9 mouse cellular contexts compared by ENCODE assay signal in genomic region chr12:111165146-111165812, GRCm38 (mm10). TPM values are rescaled to one million over a fixed set of nuclear protein-coding genes. Genes with fewer than 3 reads are reported as not detected.
DNase-seq lines count a peak whose midpoint lies in the region; ATAC-seq and TF ChIP-seq lines count a peak whose summit lies in the region.
"Had no signal": no experiment of that assay in that cellular context is flagged by ENCODE, and none has a peak within 500 bp of the region (broad histone marks: within the 10 kb centered on the region; RNA-seq: fewer than 3 reads in every experiment).

No protein-coding gene starts in this region.

- DNase-seq in 3134 (ENCODE audit: extremely low read depth, insufficient read length, low spot score) (peak; percentile 31), ES-CJ7 (ENCODE audit: low read depth, low spot score) (peak; percentile 63)
- DNase-seq in heart, embryonic 10.5 days (ENCODE audit: low spot score) = no peak
- DNase-seq in lung, postnatal 0 days (ENCODE audit: low spot score) = peak; percentile 56

- H3K4me1 ChIP-seq in heart, embryonic 10.5 days = peaks cover 54% of the 10 kb centered on the region
- H3K4me1 ChIP-seq in kidney, embryonic 15.5 days = peaks cover 50% of the 10 kb centered on the region
- peaks cover 5% of the 10 kb centered on the region; the same call in 1 of the 2 replicates for H3K4me1 ChIP-seq in lung, postnatal 0 days (ENCODE audit: insufficient read depth, low read depth, low read length)
- peaks cover 28% of the 10 kb centered on the region for H3K4me1 ChIP-seq in olfactory bulb, adult 2 months (ENCODE audit: control insufficient read depth, insufficient read depth, low read length)

- peak; percentile 43; the same call in 1 of the 2 replicates for ATAC-seq in common myeloid progenitor, adult 5-6 weeks (replicated peaks; ENCODE audit: low read depth, poor library complexity, severe bottlenecking)
- peak; percentile 16 for ATAC-seq in kidney, embryonic 15.5 days (replicated peaks; ENCODE audit: low FRiP score)
- ATAC-seq in lung, postnatal 0 days = peak; percentile 31
- ATAC-seq in inflammation-experienced regulatory T-cells, adult 6 months = no peak

- H3K9ac ChIP-seq in kidney, embryonic 15.5 days = peak overlapping the region; percentile 82; the same call in 1 of the 2 replicates
- H3K9ac ChIP-seq in lung, postnatal 0 days (replicated peaks; ENCODE audit: low read depth) = no peak overlapping the region

- peak; percentile 59 for TF ChIP-seq CTCF in lung, postnatal 0 days (IDR thresholded peaks at IDR 0.05)
- peak; percentile 10; the same call in 1 of the 2 replicates for TF ChIP-seq CTCF in olfactory bulb, adult 2 months (IDR thresholded peaks at IDR 0.05; ENCODE audit: insufficient read depth, low read depth, low read length)

- H3K27ac ChIP-seq in heart, embryonic 10.5 days = peak overlapping the region; percentile 92
- peak overlapping the region; percentile 90 for H3K27ac ChIP-seq in kidney, embryonic 15.5 days
- H3K27ac ChIP-seq in lung, postnatal 0 days (ENCODE audit: low read length) = peak overlapping the region; percentile 75
- peak overlapping the region; percentile 22 for H3K27ac ChIP-seq in olfactory bulb, adult 2 months (ENCODE audit: insufficient read depth, low read depth, low read length)

- H3K9me3 ChIP-seq in heart, embryonic 10.5 days = no peaks in the 10 kb centered on the region
- H3K9me3 ChIP-seq in kidney, embryonic 15.5 days (replicated peaks) = no peaks in the 10 kb centered on the region
- H3K9me3 ChIP-seq in lung, postnatal 0 days (ENCODE audit: low read length) = no peaks in the 10 kb centered on the region

- H3K4me2 ChIP-seq in kidney, embryonic 15.5 days = peak overlapping the region; percentile 89
- peak overlapping the region; percentile 92; the same call in 1 of the 2 replicates for H3K4me2 ChIP-seq in lung, postnatal 0 days (replicated peaks; ENCODE audit: low read depth, low read length)

- TF ChIP-seq POLR2A in olfactory bulb, adult 2 months (IDR thresholded peaks at IDR 0.05; ENCODE audit: insufficient read depth, low read depth, low read length) = no peak

- H3K27me3 ChIP-seq in heart, embryonic 10.5 days (ENCODE audit: insufficient read depth, poor library complexity, severe bottlenecking) = peaks cover 10% of the 10 kb centered on the region; the same call in 1 of the 2 replicates
- no peaks in the 10 kb centered on the region for H3K27me3 ChIP-seq in kidney, embryonic 15.5 days
- H3K27me3 ChIP-seq in lung, postnatal 0 days (replicated peaks; ENCODE audit: insufficient read depth, low read length) = no peaks in the 10 kb centered on the region

- WGBS in heart, embryonic 10.5 days = 58% methylated on average over 10 of the region's 10 CpGs
- WGBS in kidney, embryonic 15.5 days = 71% methylated on average over 10 of the region's 10 CpGs
- 65% methylated on average over 10 of the region's 10 CpGs for WGBS in lung, postnatal 0 days
- WGBS in olfactory bulb, adult 2 months = 61% methylated on average over 10 of the region's 10 CpGs

- H3K4me3 ChIP-seq in heart, embryonic 10.5 days = peak overlapping the region; percentile 87
- H3K4me3 ChIP-seq in kidney, embryonic 15.5 days (replicated peaks) = peak overlapping the region; percentile 86
- H3K4me3 ChIP-seq in lung, postnatal 0 days (ENCODE audit: low read depth, low read length) = no peak overlapping the region
- H3K4me3 ChIP-seq in olfactory bulb, adult 2 months (ENCODE audit: insufficient read depth, low read depth, low read length) = peak overlapping the region; percentile 88

- no peak for TF ChIP-seq EP300 in lung, postnatal 0 days (IDR thresholded peaks at IDR 0.05)

- no peaks in the 10 kb centered on the region for H3K36me3 ChIP-seq in heart, embryonic 10.5 days
- no peaks in the 10 kb centered on the region for H3K36me3 ChIP-seq in kidney, embryonic 15.5 days
- H3K36me3 ChIP-seq in lung, postnatal 0 days (ENCODE audit: insufficient read depth, low read length) = no peaks in the 10 kb centered on the region

RNA-seq across cellular contexts. Expression of gene Traf3, which starts 0.9 kb away (rescaled TPM):
- 11.6 and 15.7 TPM in 2 replicates for total RNA-seq in common myeloid progenitor, adult 5-6 weeks (2017)
- polyA plus RNA-seq in heart, embryonic 10.5 days (2016; fragmentation: Nextera tagmentation; extraction: Ambion mirVana) = 6.9 and 7.2 TPM in 2 replicates
- polyA plus RNA-seq in kidney, embryonic 15.5 days (2015; fragmentation: Nextera tagmentation; extraction: Ambion mirVana) = 10.1 and 11.6 TPM in 2 replicates
- 3.1 and 4.7 TPM in 2 replicates for polyA plus RNA-seq in lung, postnatal 0 days (2015; fragmentation: Nextera tagmentation; extraction: Ambion mirVana)
- polyA plus RNA-seq in olfactory bulb, adult 2 months (2012; ENCODE audit: insufficient read depth, insufficient read length, low replicate concordance, missing spikeins) = not detected in 2 replicates
- 10 to 100 TPM; 12.6 to 15.8 (median 13.7) TPM for polyA plus RNA-seq in inflammation-experienced regulatory T-cells, adult 6 months (2017; shearing (Covaris generic))

RNA-seq across cellular contexts. Expression of gene 4930595D18Rik, which starts 19.0 kb away (rescaled TPM):
- 0.32 TPM in 1 of 2 replicates, not detected in the other for total RNA-seq in common myeloid progenitor, adult 5-6 weeks (2017)
- polyA plus RNA-seq in heart, embryonic 10.5 days (2016; fragmentation: Nextera tagmentation; extraction: Ambion mirVana) = not detected in 2 replicates
- polyA plus RNA-seq in kidney, embryonic 15.5 days (2015; fragmentation: Nextera tagmentation; extraction: Ambion mirVana) = not detected in 2 replicates
- not detected in 2 replicates for polyA plus RNA-seq in lung, postnatal 0 days (2015; fragmentation: Nextera tagmentation; extraction: Ambion mirVana)
- not detected in 2 replicates for polyA plus RNA-seq in olfactory bulb, adult 2 months (2012; ENCODE audit: insufficient read depth, insufficient read length, low replicate concordance, missing spikeins)
- 1 to 10 TPM in 2 of 3 experiments, not detected in 1; 1.4 to 1.5 TPM for polyA plus RNA-seq in inflammation-experienced regulatory T-cells, adult 6 months (2017; shearing (Covaris generic))
- total RNA-seq: hematopoietic stem cell, adult 5-6 weeks had no signal

Comparison
In these comparisons a context has a peak if more than half of its experiments do, and no peak if none do; other contexts are left out.
1. H3K27ac ChIP-seq: peak in every context shown above with its lines; median percentile 92 in heart, embryonic 10.5 days; 90 in kidney, embryonic 15.5 days; 75 in lung, postnatal 0 days; 22 in olfactory bulb, adult 2 months.